Mouse (Mus musculus): ENCODE data around the gene F3.

- no peak for TF ChIP-seq CTCF (IDR thresholded peaks at IDR 0.05; ENCODE audit: low read depth, low read length)
- TF ChIP-seq GATA1 (IDR thresholded peaks at IDR 0.05; ENCODE audit: borderline replicate concordance, low read length) = no peak
- no peak for TF ChIP-seq POLR2AphosphoS5 (IDR thresholded peaks at IDR 0.05; ENCODE audit: insufficient replicate concordance, low read depth, low read length)
- TF ChIP-seq GATA2 (IDR thresholded peaks at IDR 0.05; ENCODE audit: borderline replicate concordance, low read depth, low read length) = no peak
- TF ChIP-seq TAL1 (conservative IDR thresholded peaks at IDR 0.05; ENCODE audit: low read depth, low read length) = no peak
Measured at GRCm38 (mm10) chr3:121706087-121706486, 17.2 kb upstream of the F3 start.
